Mouse (Mus musculus) erythroblast, embryonic 14.5 days (primary cell): ENCODE measurements at regions not wholly inside any gene's neighbourhood (a gene's known extent, or its start where the extent isn't known, plus 50 kb on each side); places are given as distances from the start of the nearest gene placed in this dataset.

ENCODE experiments used
- H3K27me3 ChIP-seq: 2 replicates; pipeline ENCODE4 v1.6.1; 2012; ENCODE audit warnings: inconsistent platforms; ENCODE audit not compliant: control insufficient read depth
- H3K36me3 ChIP-seq: 2 replicates; pipeline ENCODE4 v1.6.1; 2012; ENCODE audit warnings: mild to moderate bottlenecking, inconsistent platforms; ENCODE audit not compliant: control insufficient read depth
- H3K4me1 ChIP-seq: 2 replicates; pipeline ENCODE4 v1.6.1; 2012; ENCODE audit warnings: inconsistent platforms; ENCODE audit not compliant: control insufficient read depth
- H3K4me3 ChIP-seq: replicated peaks from 2 replicates; pipeline ENCODE3; 2012; ENCODE audit warnings: moderate library complexity, mild to moderate bottlenecking, inconsistent platforms
- H3K9me3 ChIP-seq: 2 replicates; pipeline ENCODE4 v1.6.1; 2012; ENCODE audit warnings: low read length, inconsistent platforms, mixed read lengths; ENCODE audit not compliant: control insufficient read depth
- GATA1 ChIP-seq: IDR thresholded peaks from 2 replicates; pipeline ENCODE4 v1.6.1; 2012; ENCODE audit warnings: low read length, inconsistent platforms, mixed read lengths
- TAL1 ChIP-seq: IDR thresholded peaks from 3 replicates; pipeline ENCODE4 v1.6.1; 2012; ENCODE audit warnings: low read length, inconsistent platforms, mixed read lengths

- Histone ChIP-seq H3K27me3 (no peaks in the 10 kb centered on the region), H3K4me3 (no peak overlapping the region), H3K9me3 (no peaks in the 10 kb centered on the region; the same call in 1 of the 2 replicates), H3K4me1 (no peaks in the 10 kb centered on the region), H3K36me3 (no peaks in the 10 kb centered on the region)
- TF ChIP-seq TAL1 (no peak), GATA1 (no peak)
Observed at GRCm38 (mm10) chr10:66433490-66433889, 662.4 kb upstream of the Jmjd1c start.

GRCm38 (mm10) chr10:66470684-66471083 lies 625.2 kb upstream of the Jmjd1c start:
- Histone ChIP-seq H3K4me3 (no peak overlapping the region), H3K4me1 (no peaks in the 10 kb centered on the region), H3K9me3 (peaks cover 13% of the 10 kb centered on the region), H3K36me3 (no peaks in the 10 kb centered on the region), H3K27me3 (no peaks in the 10 kb centered on the region)
- no peak for TF ChIP-seq TAL1
- TF ChIP-seq GATA1 = no peak

- Histone ChIP-seq H3K4me1 (no peaks in the 10 kb centered on the region), H3K4me3 (no peak overlapping the region), H3K36me3 (no peaks in the 10 kb centered on the region), H3K9me3 (peaks cover 13% of the 10 kb centered on the region), H3K27me3 (no peaks in the 10 kb centered on the region)
- no peak for TF ChIP-seq TAL1
Observed at GRCm38 (mm10) chr10:66472038-66472437, 623.9 kb upstream of the Jmjd1c start.

- Histone ChIP-seq H3K4me3 (no peak overlapping the region), H3K36me3 (no peaks in the 10 kb centered on the region), H3K9me3 (peaks cover 12% of the 10 kb centered on the region), H3K27me3 (no peaks in the 10 kb centered on the region), H3K4me1 (no peaks in the 10 kb centered on the region)
- TF ChIP-seq GATA1 (no peak), TAL1 (no peak)
Observed at GRCm38 (mm10) chr10:66475187-66475735, 620.7 kb upstream of the Jmjd1c start.

- Histone ChIP-seq H3K4me1 (no peaks in the 10 kb centered on the region), H3K27me3 (no peaks in the 10 kb centered on the region), H3K4me3 (no peak overlapping the region), H3K36me3 (no peaks in the 10 kb centered on the region), H3K9me3 (peaks cover 14% of the 10 kb centered on the region; the same call in 1 of the 2 replicates)
- TF ChIP-seq GATA1 (no peak), TAL1 (no peak)
Observed at GRCm38 (mm10) chr10:66490871-66491270, 605.1 kb upstream of the Jmjd1c start.

- Histone ChIP-seq H3K4me3 (no peak overlapping the region), H3K27me3 (no peaks in the 10 kb centered on the region), H3K9me3 (peaks cover 13% of the 10 kb centered on the region; the same call in 1 of the 2 replicates), H3K36me3 (no peaks in the 10 kb centered on the region), H3K4me1 (no peaks in the 10 kb centered on the region)
- no peak for TF ChIP-seq TAL1
- no peak for TF ChIP-seq GATA1
Observed at GRCm38 (mm10) chr10:66491850-66492249, 604.1 kb upstream of the Jmjd1c start.

GRCm38 (mm10) chr10:66539846-66540245 lies 556.1 kb upstream of the Jmjd1c start:
- TF ChIP-seq GATA1 (no peak), TAL1 (no peak)
- peaks cover 2% of the 10 kb centered on the region; the same call in 1 of the 2 replicates for H3K9me3 ChIP-seq
- no peak overlapping the region for H3K4me3 ChIP-seq

GRCm38 (mm10) chr10:66546656-66547055 lies 549.3 kb upstream of the Jmjd1c start:
- no peaks in the 10 kb centered on the region for H3K27me3 ChIP-seq
- no peak for TF ChIP-seq TAL1
- H3K4me1 ChIP-seq = no peaks in the 10 kb centered on the region
- no peaks in the 10 kb centered on the region for H3K36me3 ChIP-seq
- no peak overlapping the region for H3K4me3 ChIP-seq
- H3K9me3 ChIP-seq = no peaks in the 10 kb centered on the region

More at GRCm38 (mm10) chr10:66539846-66540245, 556.1 kb upstream of the Jmjd1c start:
- H3K27me3 ChIP-seq = no peaks in the 10 kb centered on the region
- no peaks in the 10 kb centered on the region for H3K4me1 ChIP-seq
- H3K36me3 ChIP-seq = no peaks in the 10 kb centered on the region

- no peak for TF ChIP-seq TAL1
- TF ChIP-seq GATA1 = no peak
- no peaks in the 10 kb centered on the region for H3K27me3 ChIP-seq
- H3K4me3 ChIP-seq = no peak overlapping the region
- no peaks in the 10 kb centered on the region; the same call in 1 of the 2 replicates for H3K9me3 ChIP-seq
- H3K4me1 ChIP-seq = no peaks in the 10 kb centered on the region
- no peaks in the 10 kb centered on the region for H3K36me3 ChIP-seq
Observed at GRCm38 (mm10) chr10:66547660-66548059, 548.3 kb upstream of the Jmjd1c start.

GRCm38 (mm10) chr10:66548073-66548472 lies 547.9 kb upstream of the Jmjd1c start:
- no peaks in the 10 kb centered on the region for H3K27me3 ChIP-seq
- no peak for TF ChIP-seq TAL1
- no peak for TF ChIP-seq GATA1
- no peaks in the 10 kb centered on the region for H3K36me3 ChIP-seq
- peaks cover 4% of the 10 kb centered on the region; the same call in 1 of the 2 replicates for H3K9me3 ChIP-seq
- H3K4me1 ChIP-seq = no peaks in the 10 kb centered on the region
- no peak overlapping the region for H3K4me3 ChIP-seq
